ENCODE assay signal across 9 mouse cellular contexts in the genomic region with DNA sequence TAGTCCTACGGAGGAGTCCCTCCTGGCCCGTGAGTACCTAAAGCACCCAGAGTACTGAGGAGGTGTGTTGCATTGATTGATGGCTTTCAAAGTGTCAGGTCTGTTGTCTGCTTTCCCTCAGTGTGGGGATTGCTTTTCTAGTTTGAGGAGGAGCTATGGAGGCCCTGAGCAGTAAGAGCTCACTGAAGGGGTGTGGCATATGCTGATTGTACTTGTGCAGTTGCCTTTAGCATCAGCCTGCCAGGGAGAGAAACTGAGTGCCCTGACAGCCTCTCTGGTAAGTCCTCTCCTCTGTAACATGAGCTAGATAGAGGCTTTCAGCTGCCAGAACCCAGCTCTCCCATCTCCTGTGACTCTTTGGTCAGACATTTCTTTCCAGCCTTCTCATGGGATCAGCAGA. TPM values are rescaled to one million over a fixed set of nuclear protein-coding genes. Genes with fewer than 3 reads are reported as not detected.
A peak's percentile ranks its signal among the peaks of the same experiment; 100 is the strongest.
DNase-seq lines count a peak whose midpoint lies in the region; ATAC-seq lines count a peak whose summit lies in the region.
"Had no signal": no experiment of that assay in that cellular context is flagged by ENCODE, and none has a peak within 500 bp of the region (broad histone marks: within the 10 kb centered on the region; RNA-seq: fewer than 3 reads in every experiment).

No protein-coding gene starts in this region.

- no peak overlapping the region for H3K4me2 ChIP-seq in heart, embryonic 16.5 days (ENCODE audit: low read depth, low read length)
- H3K4me2 ChIP-seq in midbrain, embryonic 14.5 days (ENCODE audit: low read length): no peak overlapping the region

- intact Hi-C loops in left cerebral cortex, postnatal 4 days (cut with DNase I): no loop called here

- H3K4me1 ChIP-seq in heart, embryonic 16.5 days (ENCODE audit: control insufficient read depth, insufficient read depth, low read length): peaks cover 57% of the 10 kb centered on the region
- peaks cover 29% of the 10 kb centered on the region for H3K4me1 ChIP-seq in brown adipose tissue, adult 24 weeks (ENCODE audit: control insufficient read depth, insufficient read depth, insufficient read length, low read length)
- H3K4me1 ChIP-seq in midbrain, embryonic 14.5 days (ENCODE audit: control insufficient read depth, insufficient read depth, low read length): peaks cover 27% of the 10 kb centered on the region

- no peaks in the 10 kb centered on the region for H3K27me3 ChIP-seq in heart, embryonic 16.5 days (ENCODE audit: control insufficient read depth, insufficient read depth, low read length)
- H3K27me3 ChIP-seq in midbrain, embryonic 14.5 days (ENCODE audit: control insufficient read depth, insufficient read depth, low read length): no peaks in the 10 kb centered on the region

- peak overlapping the region; percentile 91; the same call in 1 of the 2 replicates for H3K27ac ChIP-seq in heart, embryonic 16.5 days (ENCODE audit: low read length)
- H3K27ac ChIP-seq in brown adipose tissue, adult 24 weeks (replicated peaks; ENCODE audit: low read depth, low read length): peak overlapping the region; percentile 19; the same call in 1 of the 2 replicates
- H3K27ac ChIP-seq in midbrain, embryonic 14.5 days (replicated peaks; ENCODE audit: low read depth, low read length): no peak overlapping the region

- DNase-seq in heart, adult 9 months (ENCODE audit: low spot score in 2 of 2): no peak
- peak; percentile 61 for DNase-seq in 416B (ENCODE audit: low read depth)
- DNase-seq in midbrain, embryonic 14.5 days: no peak
- DNase-seq in frontal cortex, postnatal 36 days (ENCODE audit: low spot score in 2 of 2): no peak
- no peak for DNase-seq in left cerebral cortex, postnatal 4 days
- DNase-seq in layer of hippocampus, postnatal 25 days (ENCODE audit: extremely low spot score in 1 of 2, low spot score in 1 of 2): no peak

- no peak overlapping the region for H3K4me3 ChIP-seq in heart, embryonic 16.5 days (ENCODE audit: low read length)
- H3K4me3 ChIP-seq in brown adipose tissue, adult 24 weeks (ENCODE audit: insufficient read depth, low read depth, low read length): no peak overlapping the region
- no peak overlapping the region for H3K4me3 ChIP-seq in midbrain, embryonic 14.5 days (replicated peaks; ENCODE audit: low read depth, low read length)

- H3K9me3 ChIP-seq in heart, embryonic 16.5 days (replicated peaks; ENCODE audit: control insufficient read depth, low read length): no peaks in the 10 kb centered on the region
- no peaks in the 10 kb centered on the region for H3K9me3 ChIP-seq in midbrain, embryonic 14.5 days (ENCODE audit: control insufficient read depth, low read length)

- no peaks in the 10 kb centered on the region for H3K36me3 ChIP-seq in heart, embryonic 16.5 days (ENCODE audit: control insufficient read depth, insufficient read depth)
- H3K36me3 ChIP-seq in midbrain, embryonic 14.5 days (ENCODE audit: control insufficient read depth, insufficient read depth, low read length): no peaks in the 10 kb centered on the region

- peak overlapping the region; percentile 12; the same call in 1 of the 2 replicates for H3K9ac ChIP-seq in heart, embryonic 16.5 days (ENCODE audit: low read length)
- 0 out of 2 replicates have a peak overlapping the region, but pooled peaks have one; percentile 20 for H3K9ac ChIP-seq in midbrain, embryonic 14.5 days (replicated peaks; ENCODE audit: low read length)

- WGBS in heart, embryonic 16.5 days: 44% methylated on average over 2 of the region's 2 CpGs
- 76% methylated on average over 2 of the region's 2 CpGs for WGBS in midbrain, embryonic 14.5 days

- ATAC-seq in heart, embryonic 16.5 days (replicated peaks; ENCODE audit: extremely low read depth, insufficient read depth, low FRiP score): no peak
- ATAC-seq in midbrain, embryonic 14.5 days (ENCODE audit: low FRiP score, low TSS enrichment): no peak

RNA-seq across cellular contexts. Expression of a gene that starts 3.3 kb away (rescaled TPM):
- polyA plus RNA-seq in heart, embryonic 16.5 days (2015; fragmentation: Nextera tagmentation; extraction: Ambion mirVana): 57.4 and 61.4 TPM in 2 replicates
- 19.3 and 30.6 TPM in 2 replicates for polyA plus RNA-seq in brown adipose tissue, adult 24 weeks (2012; ENCODE audit: insufficient read depth, insufficient read length, missing spikeins)
- polyA plus RNA-seq in midbrain, embryonic 14.5 days (2014; fragmentation: Nextera tagmentation; extraction: Ambion mirVana): 27.0 and 27.9 TPM in 2 replicates
- 10 to 100 TPM; 54.4 to 58.7 TPM for total RNA-seq in left cerebral cortex, postnatal 4 days (2021)
- 10 to 100 TPM; 54.4 to 57.0 TPM for total RNA-seq in layer of hippocampus, postnatal 25 days (2021)

RNA-seq across cellular contexts. Expression of a gene that starts 30.8 kb away (rescaled TPM):
- 0.15 and 0.17 TPM in 2 replicates for polyA plus RNA-seq in heart, embryonic 16.5 days (2015; fragmentation: Nextera tagmentation; extraction: Ambion mirVana)
- not detected in 2 replicates for polyA plus RNA-seq in brown adipose tissue, adult 24 weeks (2012; ENCODE audit: insufficient read depth, insufficient read length, missing spikeins)
- 0.22 TPM in 1 of 2 replicates, not detected in the other for polyA plus RNA-seq in midbrain, embryonic 14.5 days (2014; fragmentation: Nextera tagmentation; extraction: Ambion mirVana)
- total RNA-seq in left cerebral cortex, postnatal 4 days (2021): under 1 TPM in 1 of 2 experiments, not detected in 1; 0.48 TPM
- total RNA-seq in layer of hippocampus, postnatal 25 days (2021): not detected

RNA-seq across cellular contexts. Expression of a gene that starts 37.8 kb away (rescaled TPM):
- polyA plus RNA-seq in heart, embryonic 16.5 days (2015; fragmentation: Nextera tagmentation; extraction: Ambion mirVana): not detected in 2 replicates
- not detected in 2 replicates for polyA plus RNA-seq in brown adipose tissue, adult 24 weeks (2012; ENCODE audit: insufficient read depth, insufficient read length, missing spikeins)
- 0.07 TPM in 1 of 2 replicates, not detected in the other for polyA plus RNA-seq in midbrain, embryonic 14.5 days (2014; fragmentation: Nextera tagmentation; extraction: Ambion mirVana)
- under 1 TPM in 1 of 2 experiments, not detected in 1; 0.34 TPM for total RNA-seq in left cerebral cortex, postnatal 4 days (2021)
- total RNA-seq in layer of hippocampus, postnatal 25 days (2021): not detected

RNA-seq across cellular contexts. Expression of a gene that starts 44.2 kb away (rescaled TPM):
- polyA plus RNA-seq in heart, embryonic 16.5 days (2015; fragmentation: Nextera tagmentation; extraction: Ambion mirVana): 28.3 and 30.0 TPM in 2 replicates
- polyA plus RNA-seq in brown adipose tissue, adult 24 weeks (2012; ENCODE audit: insufficient read depth, insufficient read length, missing spikeins): 10.4 and 14.4 TPM in 2 replicates
- polyA plus RNA-seq in midbrain, embryonic 14.5 days (2014; fragmentation: Nextera tagmentation; extraction: Ambion mirVana): 37.3 and 61.7 TPM in 2 replicates
- total RNA-seq in left cerebral cortex, postnatal 4 days (2021): 10 to 100 TPM; 47.3 to 50.4 TPM
- 10 to 100 TPM; 37.9 to 39.3 TPM for total RNA-seq in layer of hippocampus, postnatal 25 days (2021)

RNA-seq across cellular contexts. Expression of a gene that starts 57.3 kb away (rescaled TPM):
- not detected in 2 replicates for polyA plus RNA-seq in heart, embryonic 16.5 days (2015; fragmentation: Nextera tagmentation; extraction: Ambion mirVana)
- not detected in 2 replicates for polyA plus RNA-seq in brown adipose tissue, adult 24 weeks (2012; ENCODE audit: insufficient read depth, insufficient read length, missing spikeins)
- polyA plus RNA-seq in midbrain, embryonic 14.5 days (2014; fragmentation: Nextera tagmentation; extraction: Ambion mirVana): not detected in 2 replicates
- total RNA-seq in left cerebral cortex, postnatal 4 days (2021): not detected
- total RNA-seq in layer of hippocampus, postnatal 25 days (2021): not detected
- polyA plus RNA-seq: large intestine, adult 2 months had no signal
